Mouse (Mus musculus) embryonic fibroblast, embryonic 13.5 days (primary cell): ENCODE results near the gene Selenop.

Source experiments
- CTCF ChIP-seq: IDR thresholded peaks from 2 replicates; pipeline ENCODE4 v1.5.1; 2011; ENCODE audit warnings: mild to moderate bottlenecking, control low read depth, low read length, moderate library complexity, borderline replicate concordance; ENCODE audit not compliant: insufficient read depth
- POLR2A ChIP-seq: IDR thresholded peaks from 2 replicates; pipeline ENCODE4 v1.6.1; 2011; ENCODE audit warnings: low read depth, mild to moderate bottlenecking, control low read depth, low read length, moderate library complexity

- TF ChIP-seq CTCF, result no peak
- TF ChIP-seq POLR2A, result no peak
Measured at GRCm38 (mm10) chr15:3231004-3231403, 37.3 kb upstream of the Selenop start.
